Mouse (Mus musculus) CD4-positive helper T cell, adult 2 months (primary cell): ENCODE data around the gene Gm10282.

Experiments used
- DNase-seq: peaks from one replicate; pipeline ENCODE4 v3.0.0-alpha.2; 2012; ENCODE audit warnings: low read depth, missing footprints, low spot score

Gene Gm10282

DNA sequence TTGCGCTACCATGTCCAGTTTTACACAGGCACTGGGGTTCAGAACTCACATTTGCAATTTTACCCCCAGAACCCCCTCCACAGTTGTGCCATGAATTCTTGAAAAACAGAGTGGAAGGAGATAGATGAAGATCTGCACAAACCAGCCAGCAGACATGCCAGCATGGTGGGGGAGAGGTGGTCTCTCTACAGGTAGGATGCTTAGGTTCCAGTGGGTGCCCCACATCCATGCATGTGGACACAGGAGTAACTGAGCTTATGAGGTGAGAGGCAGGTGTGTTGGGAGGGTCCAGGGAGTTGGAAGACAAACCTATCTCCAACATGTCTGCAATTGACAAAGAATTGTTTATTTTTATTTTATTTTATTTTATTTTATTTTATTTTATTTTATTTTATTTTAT lies 6.1 kb downstream of the Gm10282 start:
- no peak for DNase-seq

DNA sequence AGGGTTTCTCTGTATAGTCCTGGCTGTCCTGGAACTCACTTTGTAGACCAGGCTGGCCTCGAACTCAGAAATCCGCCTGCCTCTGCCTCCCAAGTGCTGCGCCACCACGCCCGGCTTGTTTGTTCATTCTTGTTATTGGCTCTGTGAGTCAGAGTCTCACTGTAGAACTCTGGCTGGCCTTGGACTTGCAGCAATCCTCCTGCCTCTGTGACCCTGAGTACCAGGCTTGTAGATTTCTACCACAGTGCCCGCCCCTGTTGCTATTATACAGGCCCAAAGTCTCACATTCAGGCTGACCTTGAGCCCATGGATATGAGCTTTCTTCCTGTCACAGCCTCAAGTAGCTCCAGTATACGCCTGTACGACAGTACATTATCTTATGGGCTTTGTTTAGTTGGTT lies 8.5 kb downstream of the Gm10282 start:
- no peak for DNase-seq

DNA sequence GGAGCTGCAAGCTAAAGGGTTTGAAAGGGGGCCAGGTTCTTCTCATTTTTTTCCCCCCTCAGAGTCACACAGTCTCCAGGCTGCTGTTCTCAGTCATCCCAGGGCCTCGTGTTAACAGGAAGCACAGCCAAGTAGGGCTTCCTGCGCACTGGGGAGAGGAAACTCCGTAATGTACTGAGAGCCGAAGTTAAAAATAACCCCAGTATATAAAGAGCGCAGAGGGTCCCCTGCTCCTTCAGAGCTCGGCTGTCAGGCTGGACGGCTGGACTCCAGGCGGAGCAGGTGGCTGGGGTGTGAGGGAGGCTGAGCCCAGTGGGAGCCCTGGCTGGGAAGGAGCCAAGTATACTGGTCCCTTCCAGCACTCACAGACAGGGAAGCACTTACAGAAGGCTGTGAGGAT lies 9.4 kb downstream of the Gm10282 start:
- DNase-seq = peak; percentile 71

DNA sequence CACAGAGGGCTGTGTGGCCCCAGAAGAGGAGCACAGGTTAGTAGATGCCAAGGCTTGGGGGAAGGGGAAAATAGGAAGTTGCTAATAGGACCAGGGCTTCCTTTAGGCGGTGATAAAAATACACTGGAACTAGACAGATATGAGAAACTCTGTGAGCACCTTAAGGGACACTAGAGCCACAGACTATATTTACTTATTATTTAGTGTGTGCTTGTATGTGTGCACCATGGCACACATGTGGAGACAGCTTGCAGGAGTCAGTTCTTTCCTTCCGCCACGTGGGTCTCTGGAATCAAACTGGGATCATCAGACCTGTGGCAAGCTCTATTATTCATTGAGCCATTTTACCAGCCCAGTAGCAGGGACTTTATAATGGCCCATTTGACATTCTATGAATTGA lies 9.9 kb downstream of the Gm10282 start:
- DNase-seq = no peak

DNA sequence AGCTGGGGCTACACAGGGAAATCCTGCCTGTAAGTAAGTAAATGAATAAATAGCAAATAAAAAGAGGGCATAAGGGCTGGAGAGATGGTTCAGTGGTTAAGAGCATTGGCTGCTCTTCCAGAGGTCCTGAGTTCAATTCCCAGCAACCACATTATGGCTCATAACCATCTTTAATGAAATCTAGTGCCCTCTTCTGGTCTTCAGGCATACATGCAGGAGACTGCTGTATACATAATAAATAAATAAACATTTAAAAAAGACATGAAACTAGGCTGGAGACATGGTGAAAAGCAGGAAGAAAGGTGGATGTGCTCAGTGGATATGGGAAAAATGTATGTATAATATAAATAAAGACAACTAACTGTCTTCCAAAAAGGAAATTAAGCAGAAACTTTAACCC lies 11.8 kb downstream of the Gm10282 start:
- DNase-seq = no peak

DNA sequence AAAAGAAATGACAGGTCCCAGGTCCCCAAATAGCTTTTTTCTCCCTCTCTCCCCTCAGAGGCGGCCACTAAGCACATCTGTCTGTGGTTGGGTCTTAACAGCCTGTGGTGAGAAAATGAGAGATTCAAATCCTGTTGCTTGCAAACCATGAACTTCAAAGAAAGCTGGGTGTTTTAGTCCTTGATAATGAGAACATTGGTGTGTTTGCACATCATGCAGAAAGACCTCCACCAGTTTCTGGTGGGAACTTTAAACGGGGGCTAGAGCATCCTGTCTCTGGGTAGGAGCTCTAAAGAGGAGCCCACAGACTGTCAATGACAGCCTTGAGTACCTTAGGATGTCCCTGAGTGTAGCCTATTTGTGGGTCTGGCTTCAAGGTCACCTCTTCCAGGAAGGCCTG lies 14.0 kb downstream of the Gm10282 start:
- DNase-seq = peak; percentile 57

DNA sequence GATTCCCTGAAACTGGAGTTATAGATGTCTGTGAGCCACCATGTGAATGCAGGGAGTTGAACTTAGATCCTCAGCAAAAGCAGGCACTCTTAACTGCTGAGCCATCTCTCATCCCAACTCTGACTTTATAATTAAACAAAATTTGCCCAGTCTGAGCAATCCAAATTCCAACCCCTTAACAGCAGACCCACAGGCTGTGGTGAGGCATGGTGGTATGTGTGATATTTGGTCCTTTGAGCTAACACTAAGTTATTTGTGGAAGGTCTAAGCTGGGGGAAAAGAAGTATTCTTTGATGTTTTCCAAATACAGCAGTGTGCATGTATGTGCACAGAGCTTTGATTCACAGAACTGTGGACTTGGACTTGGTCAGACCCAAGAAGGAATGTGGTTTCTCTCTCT lies 16.0 kb downstream of the Gm10282 start:
- no peak for DNase-seq

DNA sequence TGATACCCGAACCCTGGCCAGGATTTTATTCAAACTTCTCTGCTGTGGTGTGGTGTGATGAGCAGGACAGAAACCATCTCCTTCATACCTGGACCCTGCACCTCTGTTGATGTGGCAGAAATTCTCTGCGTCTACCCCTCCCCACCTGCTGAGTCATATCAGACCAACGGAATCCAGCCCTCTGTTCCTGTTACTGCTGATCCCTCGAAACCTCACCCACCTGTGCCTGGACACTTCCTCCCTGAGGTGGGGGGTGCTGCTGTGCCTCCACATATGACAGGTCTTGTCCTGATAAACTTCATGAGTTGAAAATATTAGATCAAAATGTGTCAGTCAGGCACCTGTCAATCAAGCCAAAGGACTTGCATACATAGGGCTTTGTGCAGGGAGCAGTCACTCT lies 19.8 kb downstream of the Gm10282 start:
- DNase-seq = peak; percentile 21

DNA sequence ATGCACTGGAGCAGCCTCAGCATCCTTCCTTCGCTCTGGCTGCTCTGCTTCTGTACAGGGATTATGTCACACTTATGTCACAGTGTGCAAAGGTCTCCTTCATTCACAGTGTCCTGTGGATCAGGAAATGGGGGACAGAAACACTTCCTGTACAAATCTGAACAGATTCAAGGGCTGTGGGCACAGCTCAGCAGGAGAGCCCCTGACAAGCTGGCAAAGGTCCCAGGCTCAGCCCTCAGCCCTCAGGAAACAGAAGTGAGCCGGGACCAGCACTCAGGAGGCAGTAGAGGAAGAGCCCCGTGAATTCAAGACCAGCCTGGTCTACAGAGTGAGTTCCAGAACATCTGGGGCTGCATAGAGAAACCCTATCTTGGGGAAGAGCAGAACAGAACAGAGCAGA lies 23.4 kb downstream of the Gm10282 start:
- DNase-seq = no peak

DNA sequence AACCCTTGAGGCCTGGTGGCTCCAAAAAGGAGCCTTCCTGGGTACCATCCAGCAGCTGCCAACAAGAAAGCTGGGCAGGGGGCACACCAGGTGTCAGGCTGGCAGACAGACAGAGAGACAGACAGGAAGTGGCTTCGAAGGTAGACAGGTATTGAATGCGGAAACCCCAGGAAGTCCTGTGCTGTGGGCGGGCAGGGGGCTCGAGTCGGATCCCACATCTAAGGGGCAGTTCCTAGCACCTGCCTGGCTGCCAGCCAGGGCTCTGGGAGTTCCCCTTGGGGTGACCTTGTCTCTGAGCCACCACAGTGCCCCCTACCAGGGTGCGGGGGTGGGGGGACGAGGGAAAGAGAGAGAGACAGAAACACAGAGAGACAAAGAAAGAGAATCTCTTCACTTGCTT lies 25.9 kb downstream of the Gm10282 start:
- peak; percentile 91 for DNase-seq

DNA sequence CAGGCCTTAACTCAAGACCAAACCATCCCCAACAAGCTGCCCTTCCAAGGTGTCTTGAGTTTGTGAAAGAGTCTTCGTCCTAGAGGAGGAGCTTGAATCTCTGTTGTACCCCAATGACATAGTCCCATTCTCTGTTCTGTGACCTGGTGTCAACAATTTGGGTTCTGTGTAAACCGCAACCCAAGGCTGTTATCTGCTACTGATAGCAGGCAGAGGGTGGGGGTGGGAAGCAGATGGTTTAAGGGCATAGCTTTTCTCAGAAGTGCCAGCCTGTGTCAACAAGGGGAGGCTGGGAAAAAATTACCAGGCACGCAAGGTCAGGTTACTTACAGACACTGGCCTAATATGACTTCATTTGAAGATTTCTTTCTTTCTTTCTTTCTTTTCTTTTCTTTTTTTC lies 27.8 kb downstream of the Gm10282 start:
- peak; percentile 83 for DNase-seq

DNA sequence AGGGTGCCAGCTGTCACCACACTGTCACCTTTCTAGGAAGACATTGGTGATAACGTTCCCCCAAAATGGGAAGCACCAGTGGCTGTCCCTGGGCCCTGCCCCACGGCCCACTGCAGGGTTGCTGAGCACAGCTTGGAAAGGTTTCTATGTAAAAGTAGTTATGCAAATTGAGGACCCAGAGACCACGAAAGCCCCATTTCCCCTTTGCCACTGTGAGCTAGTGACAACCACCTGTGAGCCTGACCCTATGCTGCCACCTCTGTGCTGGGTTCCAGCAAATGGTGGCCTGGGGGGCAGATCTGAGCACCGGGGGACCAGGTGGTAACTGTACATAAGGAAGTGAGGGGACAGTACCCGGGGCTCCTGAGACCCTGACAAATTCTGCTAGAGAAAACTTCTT lies 31.3 kb downstream of the Gm10282 start:
- no peak for DNase-seq

DNA sequence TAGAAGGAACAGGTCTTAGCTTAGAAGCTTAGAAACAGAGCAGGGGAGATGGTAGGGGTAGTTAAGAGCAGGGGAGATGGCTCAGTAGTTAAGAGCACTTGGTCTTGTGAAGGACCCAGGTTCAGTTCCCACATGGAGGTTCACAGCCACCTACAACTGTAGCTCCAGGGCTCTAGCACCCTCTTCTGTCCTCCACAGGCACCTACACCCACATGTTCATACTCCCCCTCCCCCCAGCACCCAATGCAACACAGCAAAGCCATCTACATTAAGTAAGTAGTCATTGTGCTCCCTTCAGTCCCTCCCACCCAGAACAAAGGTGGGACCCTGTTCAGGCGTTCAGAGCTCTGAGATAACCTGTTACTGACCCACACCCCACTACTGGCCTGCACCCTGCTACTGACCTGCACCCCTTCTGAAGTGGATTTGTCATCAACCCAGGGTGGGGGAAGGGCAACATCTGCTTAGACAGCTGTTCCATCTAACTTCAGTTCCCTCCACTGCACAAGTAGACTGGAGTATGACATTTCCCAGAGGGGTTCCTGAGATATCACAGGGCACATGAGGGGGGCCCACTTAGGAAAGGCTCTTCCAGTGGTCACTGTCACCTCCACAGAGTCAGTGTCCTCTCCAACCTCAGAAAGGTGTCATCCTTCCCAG lies 31.8 kb downstream of the Gm10282 start:
- DNase-seq = peak; percentile 12

DNA sequence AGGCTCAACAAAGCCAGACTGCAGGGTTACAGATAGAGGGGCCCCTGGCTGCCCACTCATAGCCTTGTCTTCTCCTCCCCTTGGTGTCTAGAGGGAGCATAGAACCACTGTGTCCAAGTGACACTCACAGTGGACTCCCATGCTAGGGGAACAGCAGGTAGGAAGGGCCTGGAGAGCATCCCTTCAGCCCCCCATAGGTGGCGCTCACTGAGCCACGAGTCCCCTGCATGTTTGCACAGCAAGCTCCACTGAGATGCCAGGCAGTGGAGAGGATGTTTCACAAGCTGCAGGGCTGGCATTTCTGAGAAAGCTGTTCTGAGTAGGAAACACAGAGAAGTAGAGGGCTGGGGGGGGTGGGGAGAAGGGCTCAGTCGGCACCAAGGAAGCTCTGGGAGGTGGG lies 32.7 kb downstream of the Gm10282 start:
- DNase-seq = peak; percentile 85

DNA sequence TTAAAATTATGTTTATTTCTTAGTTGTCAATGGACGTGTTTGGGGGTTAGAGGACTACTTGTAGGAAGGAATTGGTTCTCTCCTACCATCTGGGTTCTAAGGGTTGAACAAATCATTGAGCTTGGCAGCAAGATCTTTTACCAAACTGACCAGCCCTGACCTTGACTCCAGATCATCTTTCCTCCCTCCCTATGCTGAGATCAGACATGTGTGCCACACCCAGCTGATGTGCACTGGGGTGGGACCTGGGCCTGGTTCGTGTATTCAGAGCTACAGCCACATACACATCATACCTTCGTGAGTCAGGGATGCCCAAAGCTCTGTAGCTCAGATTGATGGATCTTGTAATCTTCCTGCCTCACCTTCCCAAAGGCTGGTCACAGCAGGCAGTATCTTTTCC lies 33.4 kb downstream of the Gm10282 start:
- no peak for DNase-seq

DNA sequence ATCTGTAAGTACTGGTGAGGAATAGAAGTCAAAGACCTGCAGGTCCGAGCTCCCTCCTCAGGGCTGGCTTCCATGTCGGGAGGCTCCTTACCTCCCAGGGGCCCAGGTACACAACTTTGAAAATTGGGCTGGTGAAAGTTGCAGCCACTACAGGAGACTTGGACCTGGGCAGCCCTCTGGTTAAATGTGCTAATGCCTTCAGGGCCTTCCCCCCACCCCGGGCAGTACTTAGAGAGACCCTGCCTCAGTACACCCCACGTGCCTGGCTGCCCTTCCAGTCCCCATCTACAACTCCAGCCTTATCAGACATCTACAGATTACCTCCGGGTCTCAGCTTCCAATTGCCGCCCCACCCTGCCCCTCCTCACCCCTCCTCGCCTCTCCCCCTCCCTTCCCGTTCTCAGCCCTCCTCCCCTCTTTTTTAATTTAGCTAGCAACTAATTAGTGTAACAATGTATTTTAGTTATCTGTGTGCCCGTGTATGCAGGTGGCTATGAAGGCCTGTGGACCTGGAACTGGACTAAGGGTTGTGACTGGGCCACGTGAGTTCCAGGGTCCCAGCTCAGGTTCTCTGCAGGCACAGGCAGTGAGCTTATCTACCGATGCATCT lies 33.9 kb downstream of the Gm10282 start:
- no peak for DNase-seq

DNA sequence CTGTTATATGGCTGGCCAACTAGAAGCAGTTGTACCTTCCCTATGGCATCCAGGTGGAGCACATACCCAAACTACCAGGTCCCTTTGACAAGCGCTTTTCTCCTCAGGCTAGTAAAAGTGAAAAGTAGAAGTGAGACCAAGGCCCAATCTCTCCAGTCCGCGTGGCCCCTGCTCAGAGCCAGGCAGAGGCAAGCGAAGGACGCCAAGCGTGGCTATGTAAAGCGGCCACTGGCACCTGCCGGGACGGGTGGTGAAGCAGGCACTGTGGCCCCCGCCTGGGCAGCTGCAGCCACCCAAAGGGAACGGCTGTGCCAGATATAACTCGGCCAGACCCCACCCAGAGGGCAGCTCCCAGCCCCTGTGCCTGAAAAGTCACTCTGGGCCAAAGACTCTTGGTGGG lies 34.5 kb downstream of the Gm10282 start:
- no peak for DNase-seq

DNA sequence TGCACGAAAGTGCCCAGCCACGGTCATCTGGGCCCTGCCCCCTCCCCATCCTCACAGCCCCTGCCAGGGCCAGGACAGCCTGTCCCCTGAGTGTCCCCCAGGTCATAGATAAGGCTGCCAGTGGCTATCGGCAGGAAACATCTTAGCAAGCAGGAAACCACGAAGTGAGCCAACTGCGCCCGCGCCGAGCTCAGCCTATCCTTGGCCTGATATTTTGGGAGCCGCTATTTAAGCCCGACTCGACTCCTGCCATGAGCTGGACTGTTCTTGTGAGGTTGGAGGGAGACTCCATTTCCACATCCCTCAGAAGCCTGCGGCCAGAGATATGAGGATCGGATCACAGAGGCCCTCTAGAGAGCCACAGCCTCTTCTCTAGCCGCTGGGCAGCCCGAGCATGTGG lies 36.7 kb downstream of the Gm10282 start:
- no peak for DNase-seq

DNA sequence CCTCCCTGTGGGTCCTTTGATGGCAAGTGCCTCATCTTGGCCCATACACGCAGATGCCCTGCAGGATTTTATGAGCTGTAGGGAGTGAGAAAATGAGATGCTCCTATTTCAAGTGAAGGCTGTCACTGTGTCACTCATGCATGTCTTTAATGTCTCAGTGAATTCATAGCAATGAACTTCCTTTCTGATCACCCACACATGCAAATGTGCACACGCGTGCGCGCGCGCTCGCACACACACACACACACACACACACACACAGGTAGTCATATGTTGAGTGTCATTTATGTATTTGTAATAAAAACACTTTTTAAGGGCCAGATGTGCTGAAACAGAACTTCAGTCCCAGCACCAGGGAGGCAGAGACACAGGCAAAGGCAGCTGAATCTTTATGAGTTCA lies 38.0 kb downstream of the Gm10282 start:
- no peak for DNase-seq

DNA sequence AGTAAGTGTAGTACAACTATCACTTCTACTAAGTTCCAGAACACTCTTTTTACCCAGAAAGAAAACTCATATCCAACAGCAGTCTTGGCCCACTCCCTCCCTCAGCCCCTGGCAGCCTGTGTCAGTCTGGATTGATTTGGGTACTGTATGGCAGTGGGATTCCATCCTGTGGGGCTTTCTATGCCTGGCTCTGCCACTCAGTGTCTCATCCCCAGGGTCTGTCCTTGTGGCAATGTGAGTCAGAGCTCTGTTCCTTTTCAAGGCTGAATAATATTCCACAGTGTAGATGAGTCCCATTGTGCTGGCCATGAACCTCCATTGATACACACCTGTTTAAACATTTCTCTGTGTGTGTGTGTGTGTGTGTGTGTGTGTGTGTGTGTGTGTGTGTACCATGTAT lies 38.4 kb downstream of the Gm10282 start:
- DNase-seq = no peak

DNA sequence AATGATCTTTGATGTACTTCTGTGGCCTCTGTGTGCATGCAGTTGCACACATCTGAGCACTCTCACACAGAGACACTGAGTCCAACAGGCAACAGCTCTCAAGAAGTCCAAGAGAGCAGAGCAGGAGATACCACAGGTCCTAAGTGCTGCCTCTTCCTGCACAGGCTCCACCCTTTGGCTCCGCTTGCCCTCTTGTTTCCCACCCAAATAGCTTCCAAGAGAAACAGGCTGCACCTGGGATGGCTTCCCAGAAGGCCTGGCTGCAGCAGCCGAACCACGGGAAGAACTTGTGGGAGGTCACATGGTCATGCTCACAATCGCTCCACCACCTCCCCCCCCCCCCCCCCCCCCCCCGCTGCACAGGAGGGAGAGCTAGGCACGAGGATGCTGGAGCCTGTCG lies 39.7 kb downstream of the Gm10282 start:
- no peak for DNase-seq

DNA sequence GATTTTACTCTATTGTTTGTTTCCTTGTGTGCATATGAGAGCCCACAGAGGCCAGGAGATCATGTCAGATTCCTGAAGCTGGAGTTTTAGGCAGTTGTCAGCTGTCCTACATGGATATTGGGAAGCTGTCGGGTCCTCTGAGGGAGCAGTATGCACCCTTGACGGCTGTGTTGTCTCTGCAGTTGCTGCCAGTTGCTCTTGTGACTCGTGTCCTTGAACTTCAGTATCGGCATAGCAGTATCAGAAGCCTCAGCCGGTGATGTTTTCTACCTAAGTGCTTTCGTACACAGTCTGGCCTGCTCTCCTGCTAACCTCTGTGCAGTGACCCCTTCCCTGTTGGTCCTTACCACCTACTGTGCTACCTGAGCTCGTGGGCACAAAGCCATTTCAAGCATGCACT lies 41.6 kb downstream of the Gm10282 start:
- no peak for DNase-seq

DNA sequence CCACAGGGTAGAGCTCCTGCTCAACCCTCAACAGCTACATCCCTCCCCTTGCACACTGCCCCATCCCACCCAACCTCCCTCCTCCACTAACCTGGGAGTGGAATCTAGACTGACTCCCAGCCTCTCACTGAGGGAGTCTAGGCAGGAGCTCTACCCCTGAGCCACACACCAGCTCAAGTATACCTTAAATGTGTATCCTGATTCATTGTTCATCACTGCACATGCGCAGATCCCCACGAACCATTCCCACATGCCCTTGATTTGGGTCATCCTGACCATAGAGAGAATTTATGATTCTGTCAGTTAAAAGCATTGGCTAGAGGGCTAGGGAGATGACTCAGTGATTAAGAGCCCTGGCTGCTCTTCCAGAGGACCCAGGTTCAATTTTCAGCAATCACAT lies 42.3 kb downstream of the Gm10282 start:
- no peak for DNase-seq

DNA sequence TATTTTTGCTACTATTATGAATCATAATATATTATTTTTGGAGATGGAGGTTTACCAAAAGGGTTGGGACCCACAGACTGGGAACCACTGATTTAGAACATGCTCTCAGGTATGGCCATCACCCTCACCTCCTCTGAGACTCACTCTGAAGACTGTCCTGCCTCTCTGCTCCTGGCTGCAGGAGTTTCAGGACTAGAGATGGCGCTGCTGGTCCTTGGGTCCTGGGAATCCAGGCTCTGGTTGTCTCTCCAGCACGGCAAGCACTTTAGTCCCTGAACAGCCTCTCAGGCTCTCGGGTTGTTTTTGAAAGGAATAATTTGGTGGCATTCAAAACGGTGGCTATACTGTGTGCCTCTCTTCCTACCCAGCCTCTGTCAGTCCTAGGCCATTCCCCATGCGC lies 43.2 kb downstream of the Gm10282 start:
- DNase-seq = no peak
